Mouse (Mus musculus): ENCODE data around the gene Dnajb2.

- TF ChIP-seq POLR2A (IDR thresholded peaks at IDR 0.05; ENCODE audit: extremely low read depth, insufficient read depth, low read length), result no peak
- no peak for TF ChIP-seq CTCF (IDR thresholded peaks at IDR 0.05; ENCODE audit: low read depth, low read length)
These were observed 41.3 kb downstream of the Dnajb2 start for GRCm38 (mm10) chr1:75277195-75278188.
